Mouse (Mus musculus): ENCODE data around the gene Elf1.

DNA sequence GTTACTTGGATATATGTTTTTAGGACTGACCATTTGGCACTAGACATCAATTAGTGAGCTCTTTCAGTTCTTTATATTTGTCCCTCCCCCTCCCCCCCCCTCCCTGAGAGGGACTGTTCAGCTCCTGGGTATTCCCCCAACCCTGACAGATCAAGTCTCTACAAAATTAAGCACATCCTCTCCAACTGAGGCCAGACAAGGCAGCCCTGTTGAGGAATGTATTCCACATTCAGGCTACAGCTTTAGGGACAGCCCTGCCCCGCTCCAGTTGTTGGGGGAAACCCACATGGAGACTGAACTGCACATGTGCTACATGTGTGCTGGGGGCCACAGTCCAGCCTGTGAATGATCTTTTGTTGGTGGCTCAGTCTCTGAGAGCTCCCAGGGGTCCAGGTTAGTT lies 71.9 kb downstream of the Elf1 start:
- no peak for TF ChIP-seq POLR2A (IDR thresholded peaks at IDR 0.05; ENCODE audit: insufficient read length, low read depth)
- TF ChIP-seq MAX (IDR thresholded peaks at IDR 0.05; ENCODE audit: low read depth): no peak
- TF ChIP-seq E2F4 (IDR thresholded peaks at IDR 0.05; ENCODE audit: insufficient read depth): no peak
- no peak for TF ChIP-seq USF1 (IDR thresholded peaks at IDR 0.05; ENCODE audit: low read depth)
- TF ChIP-seq TCF12 (IDR thresholded peaks at IDR 0.05; ENCODE audit: insufficient read depth, poor library complexity, severe bottlenecking): no peak
- TF ChIP-seq MYOG (IDR thresholded peaks at IDR 0.05; ENCODE audit: control insufficient read depth in 1 of 3, insufficient read depth in 1 of 3, insufficient read length in 2 of 3, low read depth in 2 of 3): peak in 1 of 3 experiments; percentile 35
- no peak for TF ChIP-seq POLR2AphosphoS2 (IDR thresholded peaks at IDR 0.05; ENCODE audit: insufficient read length, low read depth)
- TF ChIP-seq TCF3 (IDR thresholded peaks at IDR 0.05; ENCODE audit: insufficient read length, low read depth): no peak
- no peak for TF ChIP-seq MYOD1 (IDR thresholded peaks at IDR 0.05; ENCODE audit: control insufficient read depth in 1 of 3, insufficient read length in 2 of 3, low read depth in 2 of 3)
- TF ChIP-seq SRF (IDR thresholded peaks at IDR 0.05; ENCODE audit: control insufficient read depth, insufficient read length, low read depth): no peak

Measured in myocyte (in vitro differentiated cells).